Mouse (Mus musculus) activated CD4-positive, CD25-positive, alpha-beta regulatory T cell (primary cell): Measurements from ENCODE around the gene Sh3bp4. TPM values are rescaled to one million over a fixed set of nuclear protein-coding genes. Genes with fewer than 3 reads are reported as not detected.

Experiments used
- polyA plus RNA-seq, 2 experiments: library from polyadenylated mRNA; unstranded; fragments of 100-300 nt; shearing (Covaris generic); gene quantifications; one replicate each; pipeline ENCODE4 v1.2.1; 2017

Sh3bp4 gene
- 1 to 10 TPM in 1 of 2 experiments, under 1 TPM in 1; 0.34 to 2.5 TPM for polyA plus RNA-seq

DNA sequence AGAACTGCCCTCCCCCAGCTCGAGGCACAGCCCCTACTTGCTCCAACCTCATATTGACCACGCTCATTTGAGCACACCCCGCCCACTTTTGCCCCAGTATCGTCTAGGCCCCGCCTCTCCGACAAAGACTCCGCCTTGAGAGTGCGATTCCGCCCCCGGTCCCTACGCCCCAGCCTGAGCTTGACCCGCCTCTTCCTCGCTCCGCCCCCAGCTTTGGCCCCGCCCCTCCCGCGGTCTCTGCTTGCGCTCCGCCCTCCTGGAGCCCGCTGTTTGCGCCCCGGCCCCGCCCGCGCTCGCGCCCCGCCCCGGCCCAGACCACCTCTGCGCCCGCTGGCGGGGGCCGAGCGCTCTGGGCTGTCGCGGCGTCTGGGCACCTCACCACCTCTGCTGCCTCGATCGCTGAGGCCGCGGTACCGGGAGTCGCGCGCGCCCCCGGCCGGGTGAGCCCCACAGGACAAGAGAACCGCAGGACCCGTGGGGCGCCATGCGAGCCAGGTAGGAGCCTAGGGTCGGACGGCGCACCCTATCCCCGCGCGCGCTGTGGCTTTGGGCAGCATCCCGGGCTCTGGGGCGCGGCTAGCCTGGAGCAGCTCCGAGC is at the start of gene Sh3bp4:
Gene Sh3bp4 (plus strand): TSS at position 313 of the 598 bp plus-strand sequence.

